Mouse (Mus musculus) skeletal muscle tissue, adult 2 months (tissue): ENCODE results near the gene Irgm2.
"Not testable (repeated sequence)": the region's sequence is repeated elsewhere in the genome, so short reads cannot be mapped to it uniquely, and the experiment has no call there.

ENCODE experiments used
- DNase-seq: peaks from one replicate; pipeline ENCODE4 v3.0.0-alpha.2; 2012; ENCODE audit warnings: low read depth, low spot score

Gene Irgm2

GRCm38 (mm10) chr11:58213673-58214342 lies 14.4 kb downstream of the Irgm2 start:
- DNase-seq = no peak

GRCm38 (mm10) chr11:58214391-58215048 lies 15.1 kb downstream of the Irgm2 start:
- DNase-seq = peak; percentile 88

- DNase-seq = not testable (repeated sequence)
Observed at GRCm38 (mm10) chr11:58215049-58215430, 15.6 kb downstream of the Irgm2 start.

- DNase-seq = no peak
Observed at GRCm38 (mm10) chr11:58215814-58216213, 16.4 kb downstream of the Irgm2 start.

GRCm38 (mm10) chr11:58216823-58217222 lies 17.4 kb downstream of the Irgm2 start:
- no peak for DNase-seq

GRCm38 (mm10) chr11:58223751-58224150 lies 24.3 kb downstream of the Irgm2 start:
- peak; percentile 44 for DNase-seq

GRCm38 (mm10) chr11:58224313-58224712 lies 24.9 kb downstream of the Irgm2 start:
- DNase-seq = no peak

GRCm38 (mm10) chr11:58224872-58225271 lies 25.5 kb downstream of the Irgm2 start:
- not testable (repeated sequence) for DNase-seq

GRCm38 (mm10) chr11:58225655-58226054 lies 26.2 kb downstream of the Irgm2 start:
- DNase-seq = peak; percentile 67

GRCm38 (mm10) chr11:58226425-58226824 lies 27.0 kb downstream of the Irgm2 start:
- DNase-seq = no peak

- not testable (repeated sequence) for DNase-seq
Observed at GRCm38 (mm10) chr11:58228021-58228420, 28.6 kb downstream of the Irgm2 start.

GRCm38 (mm10) chr11:58230396-58230910 lies 31.0 kb downstream of the Irgm2 start:
- no peak for DNase-seq

GRCm38 (mm10) chr11:58231156-58231555 lies 31.7 kb downstream of the Irgm2 start:
- DNase-seq = no peak

GRCm38 (mm10) chr11:58234551-58234950 lies 35.1 kb downstream of the Irgm2 start:
- DNase-seq = not testable (repeated sequence)

- no peak for DNase-seq
Observed at GRCm38 (mm10) chr11:58235152-58235551, 35.7 kb downstream of the Irgm2 start.

GRCm38 (mm10) chr11:58238840-58239791 lies 39.7 kb downstream of the Irgm2 start:
- no peak for DNase-seq

- peak; percentile 38 for DNase-seq
Observed at GRCm38 (mm10) chr11:58247294-58247693, 47.9 kb downstream of the Irgm2 start.

GRCm38 (mm10) chr11:58249203-58249981 lies 50.0 kb downstream of the Irgm2 start:
- DNase-seq = no peak

GRCm38 (mm10) chr11:58250550-58250949 lies 51.1 kb downstream of the Irgm2 start:
- no peak for DNase-seq

GRCm38 (mm10) chr11:58254411-58254810 lies 55.0 kb downstream of the Irgm2 start:
- DNase-seq = no peak

- no peak for DNase-seq
Observed at GRCm38 (mm10) chr11:58257816-58258215, 58.4 kb downstream of the Irgm2 start.
